Mouse (Mus musculus) bone marrow, adult 2 months (tissue): Measurements from ENCODE around the gene Umad1.

Experiments
- CTCF ChIP-seq: fragments of 200-500 bp; IDR thresholded peaks from 2 replicates; pipeline ENCODE4 v1.5.1; 2011; ENCODE audit warnings: low read length, control low read depth; ENCODE audit not compliant: control insufficient read depth, insufficient read depth
- POLR2A ChIP-seq: fragments of 200-500 bp; IDR thresholded peaks from 2 replicates; pipeline ENCODE4 v1.6.1; 2011; ENCODE audit warnings: low read depth, mild to moderate bottlenecking, control low read depth, low read length, borderline replicate concordance; ENCODE audit not compliant: control insufficient read depth

DNA sequence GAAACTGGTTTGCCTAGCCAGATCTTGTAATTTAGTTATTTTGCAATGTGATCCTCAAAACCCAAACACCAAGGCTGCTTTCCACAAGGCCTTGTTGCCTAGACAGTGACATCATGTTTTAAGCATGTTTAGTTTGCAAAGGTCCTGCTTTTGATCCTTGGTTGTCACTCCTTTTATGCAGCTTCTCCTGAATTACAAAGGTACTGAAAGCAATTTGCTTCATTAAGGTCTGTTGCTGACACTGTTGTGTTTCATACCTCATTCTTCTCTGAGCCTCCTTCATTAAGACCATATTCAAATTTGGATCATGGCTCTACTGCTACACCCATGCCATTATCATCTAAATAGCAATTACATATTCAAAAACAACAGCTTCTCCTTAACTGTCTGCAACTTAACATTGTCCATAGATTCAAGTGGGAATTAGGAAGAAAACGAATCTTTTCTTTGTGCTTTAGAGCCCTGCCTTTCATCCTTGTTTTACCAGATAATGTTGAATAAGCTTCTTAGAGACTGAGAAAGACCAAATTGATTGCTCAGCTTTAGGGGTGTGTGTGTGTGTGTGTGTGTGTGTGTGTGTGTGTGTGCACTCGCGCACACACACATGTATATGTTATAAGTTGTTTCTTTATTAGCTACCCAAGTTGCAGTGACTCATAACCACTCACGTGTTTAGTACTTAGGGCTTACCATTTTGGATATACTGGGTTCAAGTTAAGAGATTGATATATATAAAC, 35.1 kb downstream of the Umad1 start:
- TF ChIP-seq CTCF (no peak), POLR2A (no peak)
